Mouse (Mus musculus) liver, postnatal 0 days (tissue): ENCODE measurements around the gene Brdt.

Experiments
- CTCF ChIP-seq: sonication (generic); IDR thresholded peaks from 2 replicates; pipeline ENCODE4 v1.5.1; 2016; ENCODE audit warnings: antibody characterized with exemption, low read depth
- EP300 ChIP-seq: IDR thresholded peaks from 2 replicates; pipeline ENCODE4 v1.6.1; 2016; ENCODE audit warnings: antibody characterized with exemption, low read depth, mild to moderate bottlenecking

GRCm38 (mm10) chr5:107436185-107436584 lies 105.2 kb downstream of the Brdt start:
- TF ChIP-seq CTCF = no peak
- no peak for TF ChIP-seq EP300
